In the genomic region with DNA sequence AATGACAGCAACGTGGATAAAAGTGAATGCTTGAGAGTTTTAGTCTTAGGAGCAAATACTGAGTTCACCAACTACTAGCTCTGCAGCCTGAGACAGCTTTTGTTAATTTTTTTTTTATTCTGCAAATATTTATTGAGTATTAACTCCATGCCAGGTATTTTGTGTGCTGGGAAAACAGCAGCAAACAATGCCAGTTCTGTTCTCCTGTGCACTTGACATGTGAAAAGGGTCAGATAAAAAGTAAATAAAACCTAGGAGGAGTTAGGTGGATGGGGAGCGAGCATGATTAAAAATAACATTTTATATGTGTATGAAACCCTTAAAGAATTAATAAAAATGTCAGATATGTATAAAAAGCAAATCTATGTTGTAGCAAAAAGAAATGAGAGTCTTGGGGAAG, we compare ENCODE assay signal across 16 mouse cellular contexts.
"Had no signal": no experiment of that assay in that cellular context is flagged by ENCODE, and none has a peak within 500 bp of the region (broad histone marks: within the 10 kb centered on the region; RNA-seq: fewer than 3 reads in every experiment).

No protein-coding gene starts in this region.

- H3K27ac ChIP-seq: liver, embryonic 13.5 days; liver, embryonic 15.5 days; macrophage; midbrain, embryonic 13.5 days; midbrain, embryonic 15.5 days; neural tube, embryonic 12.5 days; stomach, embryonic 15.5 days had no signal

- ATAC-seq: liver, postnatal 0 days; midbrain, embryonic 13.5 days; midbrain, embryonic 15.5 days had no signal

- H3K36me3 ChIP-seq: liver, embryonic 13.5 days; liver, embryonic 15.5 days; midbrain, embryonic 13.5 days; midbrain, embryonic 15.5 days; neural tube, embryonic 12.5 days; stomach, embryonic 15.5 days had no signal

- H3K27me3 ChIP-seq: midbrain, embryonic 13.5 days; midbrain, embryonic 15.5 days; neural tube, embryonic 12.5 days; stomach, embryonic 15.5 days had no signal

- H3K4me3 ChIP-seq: liver, embryonic 13.5 days; liver, embryonic 15.5 days; megakaryocyte, embryonic 14.5 days; midbrain, embryonic 13.5 days; midbrain, embryonic 15.5 days; neural tube, embryonic 12.5 days; stomach, embryonic 15.5 days had no signal

- H3K9me3 ChIP-seq: liver, embryonic 13.5 days; liver, embryonic 15.5 days; midbrain, embryonic 15.5 days; neural tube, embryonic 12.5 days; stomach, embryonic 15.5 days had no signal

- H3K4me2 ChIP-seq: liver, embryonic 13.5 days; liver, embryonic 15.5 days; midbrain, embryonic 11.5 days; midbrain, embryonic 13.5 days; midbrain, embryonic 15.5 days; neural tube, embryonic 12.5 days; stomach, embryonic 15.5 days had no signal

- H3K4me1 ChIP-seq: megakaryocyte, embryonic 14.5 days; midbrain, embryonic 13.5 days; midbrain, embryonic 15.5 days; neural tube, embryonic 12.5 days; stomach, embryonic 15.5 days had no signal

- DNase-seq: liver; liver, embryonic 13.5 days; liver, postnatal 0 days; lung, adult 2 months; right cerebral cortex, postnatal 14 days; thymus, adult 18-20 months; thymus, postnatal 14 days; thymus, postnatal 36 days had no signal

- H3K9ac ChIP-seq: liver, embryonic 13.5 days; liver, embryonic 15.5 days; liver, postnatal 0 days; midbrain, embryonic 13.5 days; midbrain, embryonic 15.5 days; neural tube, embryonic 12.5 days; stomach, embryonic 15.5 days had no signal
